Mouse (Mus musculus) liver, adult 2 months (tissue): ENCODE results near the gene Nasp. TPM values are rescaled to one million over a fixed set of nuclear protein-coding genes. Genes with fewer than 3 reads are reported as not detected.

ENCODE experiments used
- DNase-seq: peaks from one replicate; pipeline ENCODE4 v3.0.0-alpha.2; 2011; ENCODE audit warnings: low read depth, low spot score; ENCODE audit errors: extremely low read depth
- H3K27ac ChIP-seq: fragments of 200-500 bp; replicated peaks from 2 replicates; pipeline ENCODE4 v1.5.1; 2012; ENCODE audit warnings: low read depth, mild to moderate bottlenecking, control low read depth, inconsistent platforms, low read length; ENCODE audit not compliant: insufficient read depth
- H3K27me3 ChIP-seq: fragments of 200-500 bp; 2 replicates; pipeline ENCODE4 v1.6.1; 2012; ENCODE audit warnings: mild to moderate bottlenecking, moderate library complexity, low read length, inconsistent platforms; ENCODE audit not compliant: control insufficient read depth, insufficient read depth
- H3K36me3 ChIP-seq: fragments of 200-500 bp; 2 replicates; pipeline ENCODE4 v1.6.1; 2012; ENCODE audit warnings: low read length, inconsistent platforms; ENCODE audit not compliant: control insufficient read depth, insufficient read depth
- H3K4me1 ChIP-seq: fragments of 200-500 bp; 2 replicates; pipeline ENCODE4 v1.6.1; 2011; ENCODE audit warnings: low read length; ENCODE audit not compliant: control insufficient read depth, insufficient read depth
- H3K4me3 ChIP-seq: fragments of 200-500 bp; 2 replicates; pipeline ENCODE4 v1.5.1; 2011; ENCODE audit warnings: low read depth, mild to moderate bottlenecking, control low read depth, low read length, moderate library complexity; ENCODE audit not compliant: insufficient read depth
- H3K79me2 ChIP-seq: fragments of 200-500 bp; 2 replicates; pipeline ENCODE4 v1.6.1; 2012; ENCODE audit warnings: inconsistent platforms, mild to moderate bottlenecking, low read length, moderate library complexity; ENCODE audit not compliant: control insufficient read depth, insufficient read depth
- H3K9ac ChIP-seq: fragments of 200-500 bp; 2 replicates; pipeline ENCODE4 v1.6.1; 2012; ENCODE audit warnings: low read depth, mild to moderate bottlenecking, control low read depth, inconsistent platforms, low read length
- CTCF ChIP-seq: fragments of 200-500 bp; IDR thresholded peaks from 2 replicates; pipeline ENCODE4 v1.5.1; 2011; ENCODE audit warnings: low read depth, low read length, control low read depth
- POLR2A ChIP-seq: fragments of 200-500 bp; IDR thresholded peaks from 2 replicates; pipeline ENCODE4 v1.6.1; 2011; ENCODE audit warnings: low read length, control low read depth; ENCODE audit not compliant: insufficient read depth; ENCODE audit errors: extremely low read depth
- WGBS: fragments of 180-500 bp; shearing (Covaris S2); methylation state at CpG from one replicate; pipeline ENCODE4 v1.1.7; 2018; 5-methylcytosine and 5-hydroxymethylcytosine counted together
- polyA plus RNA-seq: library from polyadenylated mRNA; depleted of rRNA; stranded (reverse); fragments of >200 nt; gene quantifications from 2 replicates; pipeline ENCODE4 v1.2.3, GENCODE M21; 2012
- total RNA-seq: library from RNA; depleted of rRNA; stranded (reverse); fragments of >200 nt; gene quantifications from 2 replicates; pipeline ENCODE4 v1.2.3, GENCODE M21; 2014

The Nasp gene
- total and polyA plus RNA-seq, 2 experiments = 2.0 to 12.4 TPM

DNA sequence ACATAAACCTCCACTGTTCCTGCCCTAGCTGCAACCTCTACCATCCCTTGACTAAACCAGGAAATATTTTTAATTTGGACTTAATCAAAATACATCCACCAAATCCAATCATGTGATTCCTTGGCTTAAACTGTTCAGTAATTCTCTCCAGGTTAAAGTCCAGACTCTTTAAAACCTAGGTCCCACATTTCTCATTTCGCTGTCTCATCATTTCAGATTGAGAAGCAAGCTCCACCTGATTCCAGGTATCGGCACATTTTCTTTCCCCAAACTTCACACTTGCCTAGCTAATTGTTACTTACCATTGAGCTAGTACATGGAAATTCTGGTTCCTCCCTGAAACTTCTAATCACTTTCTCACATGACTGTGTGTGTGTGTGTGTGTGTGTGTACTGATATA, 21.7 kb upstream of the Nasp start:
- no peak for TF ChIP-seq CTCF
- no peak for TF ChIP-seq POLR2A
- H3K9ac ChIP-seq = peak overlapping the region; percentile 54
- peaks cover 21% of the 10 kb centered on the region for H3K36me3 ChIP-seq
- WGBS = 17% methylated on average over 2 of the region's 2 CpGs
- peak; percentile 81 for DNase-seq
- peak overlapping the region; percentile 96 for H3K27ac ChIP-seq
- H3K79me2 ChIP-seq = peaks cover 40% of the 10 kb centered on the region
- H3K4me3 ChIP-seq = peak overlapping the region; percentile 51
- H3K27me3 ChIP-seq = no peaks in the 10 kb centered on the region
- peaks cover 28% of the 10 kb centered on the region for H3K4me1 ChIP-seq

- Histone ChIP-seq H3K79me2 (peaks cover 35% of the 10 kb centered on the region), H3K36me3 (peaks cover 52% of the 10 kb centered on the region), H3K4me1 (peaks cover 25% of the 10 kb centered on the region), H3K9ac (0 out of 2 replicates have a peak overlapping the region, but pooled peaks have one; percentile 6), H3K27me3 (no peaks in the 10 kb centered on the region), H3K27ac (no peak overlapping the region), H3K4me3 (no peak overlapping the region)
- no peak for TF ChIP-seq CTCF
- no peak for TF ChIP-seq POLR2A
- WGBS = 50% methylated on average over 7 of the region's 7 CpGs
- no peak for DNase-seq
Observed at GRCm38 (mm10) chr4:116645624-116646023, 17.9 kb upstream of the Nasp start.

GRCm38 (mm10) chr4:116644326-116644725, 16.6 kb upstream of the Nasp start:
- Histone ChIP-seq H3K9ac (no peak overlapping the region), H3K79me2 (peaks cover 25% of the 10 kb centered on the region; the same call in 1 of the 2 replicates), H3K36me3 (peaks cover 62% of the 10 kb centered on the region), H3K4me1 (peaks cover 23% of the 10 kb centered on the region), H3K27me3 (no peaks in the 10 kb centered on the region), H3K27ac (no peak overlapping the region), H3K4me3 (no peak overlapping the region)
- 35% methylated on average over 6 of the region's 6 CpGs for WGBS
- DNase-seq = peak; percentile 60
- peak; percentile 69 for TF ChIP-seq CTCF
- TF ChIP-seq POLR2A = no peak

GRCm38 (mm10) chr4:116642071-116642470, 14.3 kb upstream of the Nasp start:
- Histone ChIP-seq H3K4me3 (no peak overlapping the region), H3K36me3 (peaks cover 69% of the 10 kb centered on the region), H3K4me1 (peaks cover 13% of the 10 kb centered on the region), H3K27ac (no peak overlapping the region), H3K27me3 (no peaks in the 10 kb centered on the region), H3K9ac (no peak overlapping the region), H3K79me2 (peaks cover 13% of the 10 kb centered on the region; the same call in 1 of the 2 replicates)
- TF ChIP-seq POLR2A (no peak), CTCF (no peak)
- 100% methylated on average over 1 of the region's 1 CpGs for WGBS
- DNase-seq = no peak

- Histone ChIP-seq H3K9ac (no peak overlapping the region), H3K4me1 (no peaks in the 10 kb centered on the region), H3K36me3 (peaks cover 81% of the 10 kb centered on the region), H3K79me2 (no peaks in the 10 kb centered on the region; the same call in 1 of the 2 replicates), H3K27me3 (no peaks in the 10 kb centered on the region), H3K27ac (no peak overlapping the region), H3K4me3 (no peak overlapping the region)
- WGBS = 92% methylated on average over 6 of the region's 6 CpGs
- no peak for DNase-seq
- TF ChIP-seq CTCF (no peak), POLR2A (no peak)
Observed at GRCm38 (mm10) chr4:116638821-116639220, 11.1 kb upstream of the Nasp start.

- Histone ChIP-seq H3K36me3 (peaks cover 48% of the 10 kb centered on the region), H3K4me1 (no peaks in the 10 kb centered on the region)
- WGBS = 88% methylated on average over 1 of the region's 1 CpGs
Observed at GRCm38 (mm10) chr4:116635197-116635596, 7.5 kb upstream of the Nasp start.

More at GRCm38 (mm10) chr4:116635197-116635596, 7.5 kb upstream of the Nasp start:
- Histone ChIP-seq H3K4me3 (no peak overlapping the region), H3K27me3 (no peaks in the 10 kb centered on the region), H3K27ac (no peak overlapping the region), H3K79me2 (no peaks in the 10 kb centered on the region), H3K9ac (no peak overlapping the region)
- TF ChIP-seq POLR2A = no peak
- no peak for TF ChIP-seq CTCF
- DNase-seq = no peak
